Mouse (Mus musculus): ENCODE measurements at regions not wholly inside any gene's neighbourhood (a gene's known extent, or its start where the extent isn't known, plus 50 kb on each side); places are given as distances from the start of the nearest gene placed in this dataset.

GRCm38 (mm10) chr14:104937083-104937864 lies 239.9 kb downstream of the Rbm26 start:
- no peak overlapping the region for H3K4me3 ChIP-seq
- H3K36me3 ChIP-seq (ENCODE audit: control insufficient read depth, insufficient read depth) = no peaks in the 10 kb centered on the region
- no peaks in the 10 kb centered on the region for H3K79me2 ChIP-seq (ENCODE audit: control insufficient read depth, insufficient read depth)
- H3ac ChIP-seq (ENCODE audit: control insufficient read depth, insufficient read length) = no peak overlapping the region
- no peaks in the 10 kb centered on the region for H3K27me3 ChIP-seq (ENCODE audit: control insufficient read depth, insufficient read depth, insufficient read length)
- TF ChIP-seq USF1 (IDR thresholded peaks at IDR 0.05; ENCODE audit: low read depth) = no peak
- no peak for TF ChIP-seq MYOG (IDR thresholded peaks at IDR 0.05; ENCODE audit: control insufficient read depth in 1 of 3, insufficient read depth in 1 of 3, insufficient read length in 2 of 3, low read depth in 2 of 3)
- TF ChIP-seq REST (IDR thresholded peaks at IDR 0.05; ENCODE audit: insufficient read depth, insufficient read length) = no peak
- TF ChIP-seq TCF3 (IDR thresholded peaks at IDR 0.05; ENCODE audit: insufficient read length, low read depth) = no peak
- TF ChIP-seq CEBPB (IDR thresholded peaks at IDR 0.05; ENCODE audit: insufficient read depth, poor library complexity, severe bottlenecking) = no peak
- TF ChIP-seq MYOD1 (IDR thresholded peaks at IDR 0.05; ENCODE audit: control insufficient read depth in 1 of 3, insufficient read length in 2 of 3, low read depth in 2 of 3) = no peak
- no peak for TF ChIP-seq POLR2A (IDR thresholded peaks at IDR 0.05; ENCODE audit: insufficient read length, low read depth)
- no peak for TF ChIP-seq TCF12 (IDR thresholded peaks at IDR 0.05; ENCODE audit: insufficient read depth, poor library complexity, severe bottlenecking)
- H3K4me2 ChIP-seq (ENCODE audit: low read depth) = peak overlapping the region; percentile 6

- H3K4me3 ChIP-seq = no peak overlapping the region
- H3K4me2 ChIP-seq (ENCODE audit: low read depth) = no peak overlapping the region
- TF ChIP-seq REST (IDR thresholded peaks at IDR 0.05; ENCODE audit: insufficient read depth, insufficient read length) = no peak
- TF ChIP-seq POLR2A (IDR thresholded peaks at IDR 0.05; ENCODE audit: insufficient read length, low read depth) = no peak
- no peak for TF ChIP-seq E2F4 (IDR thresholded peaks at IDR 0.05; ENCODE audit: insufficient read depth)
- no peak for TF ChIP-seq SRF (IDR thresholded peaks at IDR 0.05; ENCODE audit: control insufficient read depth, insufficient read length, low read depth)
- no peak for TF ChIP-seq TCF12 (IDR thresholded peaks at IDR 0.05; ENCODE audit: insufficient read depth, poor library complexity, severe bottlenecking)
- no peak for TF ChIP-seq CEBPB (IDR thresholded peaks at IDR 0.05; ENCODE audit: insufficient read depth, poor library complexity, severe bottlenecking)
- TF ChIP-seq POLR2AphosphoS2 (IDR thresholded peaks at IDR 0.05; ENCODE audit: insufficient read length, low read depth) = no peak
- no peak for TF ChIP-seq TCF3 (IDR thresholded peaks at IDR 0.05; ENCODE audit: insufficient read length, low read depth)
- TF ChIP-seq MYOD1 (IDR thresholded peaks at IDR 0.05; ENCODE audit: control insufficient read depth in 1 of 3, insufficient read length in 2 of 3, low read depth in 2 of 3) = no peak
- TF ChIP-seq MAX (IDR thresholded peaks at IDR 0.05; ENCODE audit: low read depth) = no peak
- TF ChIP-seq MYOG (IDR thresholded peaks at IDR 0.05; ENCODE audit: control insufficient read depth in 1 of 3, insufficient read depth in 1 of 3, insufficient read length in 2 of 3, low read depth in 2 of 3) = no peak
- TF ChIP-seq USF1 (IDR thresholded peaks at IDR 0.05; ENCODE audit: low read depth) = no peak
- H3ac ChIP-seq (ENCODE audit: control insufficient read depth, insufficient read length) = no peak overlapping the region
- H3K27me3 ChIP-seq (ENCODE audit: control insufficient read depth, insufficient read depth, insufficient read length) = no peaks in the 10 kb centered on the region
- no peaks in the 10 kb centered on the region for H3K79me2 ChIP-seq (ENCODE audit: control insufficient read depth, insufficient read depth)
- H3K36me3 ChIP-seq (ENCODE audit: control insufficient read depth, insufficient read depth) = no peaks in the 10 kb centered on the region
Measured at GRCm38 (mm10) chr14:104935956-104936355, 241.2 kb downstream of the Rbm26 start.

- no peak overlapping the region for H3K4me3 ChIP-seq
- H3K79me2 ChIP-seq (ENCODE audit: control insufficient read depth, insufficient read depth) = no peaks in the 10 kb centered on the region
- TF ChIP-seq E2F4 (IDR thresholded peaks at IDR 0.05; ENCODE audit: insufficient read depth) = no peak
- TF ChIP-seq TCF3 (IDR thresholded peaks at IDR 0.05; ENCODE audit: insufficient read length, low read depth) = no peak
- TF ChIP-seq REST (IDR thresholded peaks at IDR 0.05; ENCODE audit: insufficient read depth, insufficient read length) = no peak
- TF ChIP-seq TCF12 (IDR thresholded peaks at IDR 0.05; ENCODE audit: insufficient read depth, poor library complexity, severe bottlenecking) = no peak
- no peak for TF ChIP-seq SRF (IDR thresholded peaks at IDR 0.05; ENCODE audit: control insufficient read depth, insufficient read length, low read depth)
- no peaks in the 10 kb centered on the region for H3K27me3 ChIP-seq (ENCODE audit: control insufficient read depth, insufficient read depth, insufficient read length)
- H3K4me2 ChIP-seq (ENCODE audit: low read depth) = no peak overlapping the region
- no peak overlapping the region for H3ac ChIP-seq (ENCODE audit: control insufficient read depth, insufficient read length)
- no peaks in the 10 kb centered on the region for H3K36me3 ChIP-seq (ENCODE audit: control insufficient read depth, insufficient read depth)
Measured at GRCm38 (mm10) chr14:104905706-104906105, 271.4 kb downstream of the Rbm26 start.

GRCm38 (mm10) chr14:104902120-104903027 lies 274.8 kb downstream of the Rbm26 start:
- no peak overlapping the region for H3K4me2 ChIP-seq (ENCODE audit: low read depth)
- no peaks in the 10 kb centered on the region for H3K27me3 ChIP-seq (ENCODE audit: control insufficient read depth, insufficient read depth, insufficient read length)
- H3ac ChIP-seq (ENCODE audit: control insufficient read depth, insufficient read length) = no peak overlapping the region
- no peak overlapping the region for H3K4me3 ChIP-seq
- TF ChIP-seq USF1 (IDR thresholded peaks at IDR 0.05; ENCODE audit: low read depth) = no peak
- TF ChIP-seq TCF3 (IDR thresholded peaks at IDR 0.05; ENCODE audit: insufficient read length, low read depth) = no peak
- no peak for TF ChIP-seq SRF (IDR thresholded peaks at IDR 0.05; ENCODE audit: control insufficient read depth, insufficient read length, low read depth)
- TF ChIP-seq REST (IDR thresholded peaks at IDR 0.05; ENCODE audit: insufficient read depth, insufficient read length) = no peak
- TF ChIP-seq CEBPB (IDR thresholded peaks at IDR 0.05; ENCODE audit: insufficient read depth, poor library complexity, severe bottlenecking) = no peak
- TF ChIP-seq MYOD1 (IDR thresholded peaks at IDR 0.05; ENCODE audit: control insufficient read depth in 1 of 3, insufficient read length in 2 of 3, low read depth in 2 of 3) = no peak
- TF ChIP-seq MAX (IDR thresholded peaks at IDR 0.05; ENCODE audit: low read depth) = no peak
- no peaks in the 10 kb centered on the region for H3K79me2 ChIP-seq (ENCODE audit: control insufficient read depth, insufficient read depth)
- H3K36me3 ChIP-seq (ENCODE audit: control insufficient read depth, insufficient read depth) = no peaks in the 10 kb centered on the region

Data from myocyte (in vitro differentiated cells).